25 mouse cellular contexts compared by ENCODE assay signal in genomic region chrX:93644022-93644421, GRCm38 (mm10). TPM values are rescaled to one million over a fixed set of nuclear protein-coding genes. Genes with fewer than 3 reads are reported as not detected.
DNase-seq lines count a peak whose midpoint lies in the region; ATAC-seq and TF ChIP-seq lines count a peak whose summit lies in the region.
"Had no signal": no experiment of that assay in that cellular context is flagged by ENCODE, and none has a peak within 500 bp of the region (broad histone marks: within the 10 kb centered on the region; RNA-seq: fewer than 3 reads in every experiment).

No protein-coding gene starts in this region.

- H3K27me3 ChIP-seq in MEL (ENCODE audit: control insufficient read depth in 1 of 2, insufficient read depth in 2 of 2, low read length in 2 of 2), result no peaks in the 10 kb centered on the region
- H3K27me3 ChIP-seq in embryonic facial prominence, embryonic 10.5 days (replicated peaks; ENCODE audit: low read depth, poor library complexity, severe bottlenecking), result no peaks in the 10 kb centered on the region
- H3K27me3 ChIP-seq in forebrain, embryonic 14.5 days (replicated peaks; ENCODE audit: control insufficient read depth, insufficient read depth, low read length), result no peaks in the 10 kb centered on the region
- H3K27me3 ChIP-seq: CH12.LX; embryonic facial prominence, embryonic 13.5 days; embryonic facial prominence, embryonic 15.5 days; forebrain, embryonic 12.5 days; forebrain, embryonic 15.5 days had no signal

- H3K79me2 ChIP-seq in MEL (ENCODE audit: control insufficient read depth, insufficient read depth, low read length, poor library complexity), result no peaks in the 10 kb centered on the region

- ATAC-seq in granulocyte monocyte progenitor cell, adult 5-6 weeks (replicated peaks; ENCODE audit: poor library complexity, severe bottlenecking), result peak; percentile 61; the same call in 1 of the 2 replicates
- no peak for ATAC-seq in forebrain, embryonic 14.5 days
- ATAC-seq: activated CD4-positive, CD25-positive, alpha-beta regulatory T cell, adult 4 months; CD4-positive, CD25-positive, alpha-beta regulatory T cell, adult 4 months; forebrain, embryonic 15.5 days; forebrain, postnatal 0 days; Patski had no signal

- H3K4me2 ChIP-seq in forebrain, embryonic 14.5 days (ENCODE audit: low read length), result no peak overlapping the region
- H3K4me2 ChIP-seq: embryonic facial prominence, embryonic 13.5 days; embryonic facial prominence, embryonic 15.5 days; forebrain, embryonic 12.5 days; forebrain, embryonic 15.5 days had no signal

- H3K4me3 ChIP-seq in MEL (ENCODE audit: control insufficient read depth in 1 of 2, insufficient read depth in 1 of 2, low read depth in 2 of 2, low read length in 2 of 2), result peak overlapping the region in 1 of 2 experiments; percentile 41; a peak in 2 of 4 replicates
- H3K4me3 ChIP-seq in bone marrow macrophage, adult 2 months (ENCODE audit: insufficient read depth, low read length), result no peak overlapping the region
- no peak overlapping the region for H3K4me3 ChIP-seq in embryonic facial prominence, embryonic 10.5 days
- H3K4me3 ChIP-seq in forebrain, embryonic 14.5 days (ENCODE audit: low read depth, low read length), result no peak overlapping the region
- H3K4me3 ChIP-seq: embryonic facial prominence, embryonic 13.5 days; embryonic facial prominence, embryonic 15.5 days; erythroblast, embryonic 14.5 days; forebrain, embryonic 10.5 days; forebrain, embryonic 12.5 days; forebrain, embryonic 15.5 days had no signal

- H3K9ac ChIP-seq in MEL (ENCODE audit: control insufficient read depth, low read depth, low read length, poor library complexity, severe bottlenecking), result no peak overlapping the region; the same call in 1 of the 2 replicates
- H3K9ac ChIP-seq in forebrain, embryonic 14.5 days (ENCODE audit: low read length), result no peak overlapping the region
- H3K9ac ChIP-seq: embryonic facial prominence, embryonic 13.5 days; embryonic facial prominence, embryonic 15.5 days; forebrain, embryonic 12.5 days; forebrain, embryonic 15.5 days; forebrain, postnatal 0 days had no signal

- H3K4me1 ChIP-seq in MEL (ENCODE audit: control insufficient read depth in 1 of 2, insufficient read depth in 2 of 2, low read length in 2 of 2), result peaks cover 3% of the 10 kb centered on the region in 2 experiments; a peak in 1 of 4 replicates
- H3K4me1 ChIP-seq in bone marrow macrophage, adult 2 months (ENCODE audit: control insufficient read depth, insufficient read depth, low read length), result peaks cover 2% of the 10 kb centered on the region; the same call in 1 of the 2 replicates
- H3K4me1 ChIP-seq in embryonic facial prominence, embryonic 10.5 days, result no peaks in the 10 kb centered on the region
- no peaks in the 10 kb centered on the region for H3K4me1 ChIP-seq in forebrain, embryonic 14.5 days (ENCODE audit: control insufficient read depth, insufficient read depth, low read length)
- H3K4me1 ChIP-seq: embryonic facial prominence, embryonic 13.5 days; embryonic facial prominence, embryonic 15.5 days; forebrain, embryonic 10.5 days; forebrain, embryonic 12.5 days; forebrain, embryonic 15.5 days had no signal

- TF ChIP-seq RAD21 in MEL (IDR thresholded peaks at IDR 0.05; ENCODE audit: low read depth, low read length), result no peak

- DNase-seq in MEL (ENCODE audit: low read depth, low spot score), result peak; percentile 71
- no peak for DNase-seq in embryonic facial prominence, embryonic 10.5 days (ENCODE audit: low spot score)
- DNase-seq in forebrain, embryonic 14.5 days (ENCODE audit: low spot score), result no peak
- DNase-seq: adrenal gland, adult 8-10 months; adrenal gland, postnatal 25 days; B cell, adult 2 months; cerebellum, adult 11-12 months; cerebellum, adult 2 months; cerebellum, adult 9-10 months; cerebellum, postnatal 10 days; cerebellum, postnatal 36 days; forebrain, postnatal 0 days had no signal

- H3K36me3 ChIP-seq in MEL (ENCODE audit: control insufficient read depth in 1 of 2, insufficient read depth in 2 of 2, low read length in 2 of 2), result peaks cover 0 to 15% of the 10 kb centered on the region in 2 experiments; a peak in 2 of 4 replicates
- H3K36me3 ChIP-seq in embryonic facial prominence, embryonic 10.5 days (replicated peaks), result no peaks in the 10 kb centered on the region
- H3K36me3 ChIP-seq in forebrain, embryonic 14.5 days (ENCODE audit: control insufficient read depth, insufficient read depth, low read length), result no peaks in the 10 kb centered on the region
- H3K36me3 ChIP-seq: embryonic facial prominence, embryonic 13.5 days; embryonic facial prominence, embryonic 15.5 days; forebrain, embryonic 10.5 days; forebrain, embryonic 12.5 days; forebrain, embryonic 15.5 days; G1E had no signal

- peak overlapping the region; percentile 19; the same call in 1 of the 2 replicates for H3K27ac ChIP-seq in MEL (ENCODE audit: control insufficient read depth, low read depth, low read length)
- H3K27ac ChIP-seq in bone marrow macrophage, adult 2 months (ENCODE audit: insufficient read depth, low read depth, low read length), result peak overlapping the region; percentile 21; the same call in 1 of the 2 replicates
- no peak overlapping the region for H3K27ac ChIP-seq in embryonic facial prominence, embryonic 10.5 days (replicated peaks)
- H3K27ac ChIP-seq in forebrain, embryonic 14.5 days (ENCODE audit: low read depth, low read length), result no peak overlapping the region
- H3K27ac ChIP-seq: embryonic facial prominence, embryonic 13.5 days; embryonic facial prominence, embryonic 15.5 days; forebrain, embryonic 10.5 days; forebrain, embryonic 12.5 days; forebrain, embryonic 15.5 days had no signal

- TF ChIP-seq EP300 in MEL (IDR thresholded peaks at IDR 0.05; ENCODE audit: low read depth in 1 of 2, low read length in 2 of 2), result peak in 1 of 2 experiments; percentile 6; a peak in 1 of 4 replicates

- no peaks in the 10 kb centered on the region for H3K9me3 ChIP-seq in MEL (replicated peaks; ENCODE audit: insufficient read depth, low read length)
- H3K9me3 ChIP-seq in embryonic facial prominence, embryonic 10.5 days, result no peaks in the 10 kb centered on the region
- H3K9me3 ChIP-seq in forebrain, embryonic 14.5 days (replicated peaks; ENCODE audit: control insufficient read depth, low read length), result no peaks in the 10 kb centered on the region
- H3K9me3 ChIP-seq: embryonic facial prominence, embryonic 13.5 days; embryonic facial prominence, embryonic 15.5 days; forebrain, embryonic 10.5 days; forebrain, embryonic 12.5 days; forebrain, embryonic 15.5 days; G1E had no signal

- no peak for TF ChIP-seq CTCF in MEL (IDR thresholded peaks at IDR 0.05 in 2 of 3, conservative IDR thresholded peaks at IDR 0.05 in 1 of 3; ENCODE audit: control insufficient read depth in 1 of 3, insufficient read depth in 1 of 3, low read depth in 2 of 3, low read length in 3 of 3, poor library complexity in 1 of 3, severe bottlenecking in 1 of 3)
- no peak for TF ChIP-seq CTCF in bone marrow macrophage, adult 2 months (IDR thresholded peaks at IDR 0.05; ENCODE audit: low read depth, low read length)

- no peak for TF ChIP-seq POLR2A in MEL (IDR thresholded peaks at IDR 0.05; ENCODE audit: control insufficient read depth in 1 of 2, insufficient read depth in 1 of 2, low read depth in 1 of 2, low read length in 2 of 2, poor library complexity in 1 of 2)
- no peak for TF ChIP-seq POLR2A in bone marrow macrophage, adult 2 months (IDR thresholded peaks at IDR 0.05; ENCODE audit: borderline replicate concordance, low read depth, low read length)

TF ChIP-seq in MEL, 35 proteins besides CTCF, POLR2A, EP300 and RAD21:
- TF ChIP-seq ELF1 (IDR thresholded peaks at IDR 0.05; ENCODE audit: low read depth, low read length) (0 out of 2 replicates have a peak, but pooled peaks have one; percentile 18), ETS1 (IDR thresholded peaks at IDR 0.05; ENCODE audit: low read depth, low read length) (no peak), GATA1 (IDR thresholded peaks at IDR 0.05; ENCODE audit: low read depth, low read length) (peak; percentile 6; the same call in 1 of the 2 replicates), POLR2AphosphoS5 (IDR thresholded peaks at IDR 0.05; ENCODE audit: borderline replicate concordance, low read depth, low read length) (no peak), SIN3A (IDR thresholded peaks at IDR 0.05; ENCODE audit: low read length) (peak; percentile 36; the same call in 1 of the 2 replicates)

RNA-seq across cellular contexts. Expression of gene Pcyt1b, which starts 10.6 kb away (rescaled TPM):
- total RNA-seq in MEL (2012; rRNA removed), result 1.2 and 1.9 TPM in 2 replicates
- polyA plus RNA-seq in MEL (2012; ENCODE audit: insufficient read depth in 1 of 2, insufficient read length in 2 of 2, low read depth in 1 of 2, low replicate concordance in 2 of 2, missing spikeins in 1 of 2), result 10 to 100 TPM in 1 of 2 experiments, not detected in 1; 10.4 TPM
- 2.0 and 4.2 TPM in 2 replicates for polyA plus RNA-seq in bone marrow macrophage, adult 2 months (2012; ENCODE audit: insufficient read depth, insufficient read length, missing spikeins)
- total RNA-seq in granulocyte monocyte progenitor cell, adult 5-6 weeks (2014; fragmentation: Nextera tagmentation), result 0.26 and 0.68 TPM in 2 replicates
- 0.82 and 3.3 TPM in 2 replicates for total RNA-seq in granulocyte monocyte progenitor cell, adult 5-6 weeks (2017)
- 4.3 and 6.3 TPM in 2 replicates for polyA plus RNA-seq in embryonic facial prominence, embryonic 10.5 days (2016; fragmentation: Nextera tagmentation; extraction: Ambion mirVana)
- 11.3 and 14.7 TPM in 2 replicates for polyA plus RNA-seq in forebrain, embryonic 14.5 days (2014; fragmentation: Nextera tagmentation; extraction: Ambion mirVana)

RNA-seq across cellular contexts. Expression of gene Pola1, which starts 12.1 kb away (rescaled TPM):
- total RNA-seq in MEL (2012; rRNA removed), result 37.7 and 38.7 TPM in 2 replicates
- 10 to 100 TPM; 26.8 to 36.1 TPM for polyA plus RNA-seq in MEL (2012; ENCODE audit: insufficient read depth in 1 of 2, insufficient read length in 2 of 2, low read depth in 1 of 2, low replicate concordance in 2 of 2, missing spikeins in 1 of 2)
- 10.3 and 11.2 TPM in 2 replicates for polyA plus RNA-seq in bone marrow macrophage, adult 2 months (2012; ENCODE audit: insufficient read depth, insufficient read length, missing spikeins)
- 57.5 and 61.6 TPM in 2 replicates for total RNA-seq in granulocyte monocyte progenitor cell, adult 5-6 weeks (2014; fragmentation: Nextera tagmentation)
- 128 and 151 TPM in 2 replicates for total RNA-seq in granulocyte monocyte progenitor cell, adult 5-6 weeks (2017)
- 27.9 and 28.4 TPM in 2 replicates for polyA plus RNA-seq in embryonic facial prominence, embryonic 10.5 days (2016; fragmentation: Nextera tagmentation; extraction: Ambion mirVana)
- 8.1 and 8.6 TPM in 2 replicates for polyA plus RNA-seq in forebrain, embryonic 14.5 days (2014; fragmentation: Nextera tagmentation; extraction: Ambion mirVana)

Comparison
In these comparisons a context has a peak if more than half of its experiments do, and no peak if none do; other contexts are left out.
1. H3K27ac ChIP-seq: peak in MEL (single experiment) and bone marrow macrophage, adult 2 months (single experiment); none in embryonic facial prominence, embryonic 10.5 days (single experiment) and forebrain, embryonic 14.5 days (single experiment).